Mouse (Mus musculus) left cerebral cortex, adult 9 months (tissue): ENCODE measurements around the gene Olfr616.
"Not testable (repeated sequence)": the region's sequence is repeated elsewhere in the genome, so short reads cannot be mapped to it uniquely, and the experiment has no call there.

Experiments
- DNase-seq, 2 experiments: peaks; one replicate each; pipeline ENCODE4 v3.0.0; 2022; ENCODE audit warnings: low spot score in 2 of 2

Olfr616 gene

DNA sequence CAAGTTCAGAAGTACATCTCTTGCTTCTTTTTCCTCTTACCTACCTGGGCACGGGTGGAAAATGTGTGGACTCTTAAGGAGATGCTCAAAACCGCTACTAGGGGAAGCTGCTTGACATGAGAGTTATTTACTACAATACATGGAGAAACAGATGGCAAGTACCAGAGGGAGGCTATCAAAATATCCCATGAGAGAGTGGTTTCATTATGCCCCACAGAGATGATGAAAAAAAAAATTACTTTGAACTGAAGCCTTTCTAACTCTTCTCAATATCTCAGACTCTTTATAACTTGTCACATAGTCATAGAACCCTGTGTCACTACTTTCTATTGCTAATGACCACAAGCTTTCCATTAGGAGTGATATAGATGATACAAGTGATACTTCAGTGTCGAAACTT, at the start of gene Olfr616:
Gene Olfr616, minus strand, starts transcription at position 101 of the 400 bp plus-strand sequence.
- no peak for DNase-seq

DNA sequence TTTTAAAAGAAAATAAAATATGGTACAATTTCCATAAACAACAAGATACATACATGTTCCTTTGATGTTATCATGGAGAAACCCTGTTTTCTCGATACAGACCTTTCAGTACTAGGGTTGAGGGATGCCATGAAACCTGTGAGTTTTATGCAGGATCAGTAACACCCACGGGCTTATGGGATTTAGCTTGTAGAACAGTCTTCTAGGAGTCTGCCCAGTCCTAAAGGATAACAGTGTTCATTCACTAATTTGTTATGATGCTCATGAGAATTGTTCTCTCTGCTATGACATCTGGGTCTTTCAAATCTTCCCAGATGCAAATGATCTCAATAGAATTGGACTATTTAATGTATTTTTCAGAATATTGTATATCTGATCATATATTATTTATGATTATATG, 43.5 kb upstream of the Olfr616 start, which contains the start of gene Olfr620:
Gene Olfr620, minus strand, starts transcription at position 101 of the 400 bp plus-strand sequence.
- DNase-seq = no peak

DNA sequence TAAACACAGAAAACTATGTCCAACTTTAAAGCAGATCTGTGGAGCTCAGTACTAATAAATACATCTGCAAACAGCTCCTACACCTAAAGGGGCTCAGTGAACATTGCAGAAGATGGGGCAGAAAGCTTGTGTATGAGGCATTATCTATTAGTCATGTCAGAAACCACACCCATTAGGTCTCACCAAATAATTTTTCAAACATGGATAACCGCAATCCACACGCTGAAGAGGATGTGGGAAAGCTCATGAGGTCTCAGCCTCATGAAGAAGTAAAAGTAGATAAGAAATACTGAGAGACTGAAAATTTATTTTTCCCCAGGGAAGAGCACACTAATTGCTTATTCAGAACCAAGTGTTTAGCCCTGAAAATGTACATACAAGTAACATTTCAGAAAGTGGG, 38.5 kb upstream of the Olfr616 start:
- no peak for DNase-seq

DNA sequence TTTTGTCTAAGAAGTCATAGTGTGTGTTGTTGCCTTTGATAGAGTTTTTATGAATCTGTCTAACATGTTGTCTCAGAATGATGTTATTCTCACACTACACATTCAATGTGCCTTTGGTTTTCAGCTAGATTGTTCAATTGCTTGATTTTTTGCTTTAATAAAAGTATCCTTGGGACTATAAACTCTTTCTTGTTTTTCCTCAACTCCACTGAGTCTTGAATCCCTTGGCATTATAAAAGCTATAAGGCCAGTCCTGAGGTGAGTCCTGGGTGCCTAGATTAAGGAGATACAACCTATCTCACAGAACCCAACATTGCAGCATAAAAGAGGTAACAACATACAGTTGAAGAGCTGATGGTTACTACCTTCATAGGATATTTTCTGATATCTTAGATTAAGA, 31.3 kb upstream of the Olfr616 start, which contains the start of gene Olfr619:
Gene Olfr619, plus strand, starts transcription at position 301 of the 400 bp plus-strand sequence.
- no peak for DNase-seq

DNA sequence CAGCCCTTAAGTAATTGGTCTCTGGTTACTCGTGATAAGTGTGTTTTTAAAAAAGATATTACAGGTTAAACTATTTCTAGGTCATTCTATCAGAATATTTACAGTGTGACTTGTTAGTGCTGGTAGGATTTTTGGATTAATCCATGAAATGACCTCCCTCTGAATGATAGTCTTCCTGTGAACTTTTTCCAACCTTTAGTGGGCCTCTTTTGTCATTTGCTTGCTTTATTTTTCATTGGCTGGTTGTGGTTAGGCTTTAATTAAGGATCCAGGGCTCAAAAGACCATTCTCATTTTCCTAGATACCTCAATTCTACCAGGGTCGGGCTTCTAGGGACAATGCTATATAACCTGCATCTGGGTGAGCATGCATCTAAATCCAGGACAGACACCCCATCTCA, 20.9 kb upstream of the Olfr616 start, which contains the start of gene Olfr618:
Gene Olfr618, plus strand, starts transcription at position 301 of the 400 bp plus-strand sequence.
- DNase-seq = no peak

DNA sequence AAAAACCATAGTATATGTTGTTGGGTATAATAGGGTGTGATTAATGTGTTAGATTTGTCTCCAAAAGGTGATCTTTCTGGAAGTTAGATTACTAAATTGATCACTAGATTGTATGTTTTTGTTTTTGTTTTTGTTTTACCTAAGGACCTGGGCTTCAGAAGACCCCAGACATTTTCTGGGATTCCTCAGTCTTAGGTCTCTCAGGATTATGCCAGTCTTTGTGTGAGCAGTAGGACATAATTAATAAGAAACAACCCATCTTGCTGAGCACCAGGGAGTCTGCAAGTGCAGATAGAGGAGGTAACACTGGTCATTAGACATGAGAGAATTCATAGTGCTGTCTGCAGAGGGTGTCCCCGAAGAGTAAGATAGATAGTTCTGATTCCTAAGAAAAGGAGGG, 3.8 kb upstream of the Olfr616 start, which contains the start of gene Olfr617:
Gene Olfr617, plus strand, starts transcription at position 301 of the 400 bp plus-strand sequence.
- no peak for DNase-seq

DNA sequence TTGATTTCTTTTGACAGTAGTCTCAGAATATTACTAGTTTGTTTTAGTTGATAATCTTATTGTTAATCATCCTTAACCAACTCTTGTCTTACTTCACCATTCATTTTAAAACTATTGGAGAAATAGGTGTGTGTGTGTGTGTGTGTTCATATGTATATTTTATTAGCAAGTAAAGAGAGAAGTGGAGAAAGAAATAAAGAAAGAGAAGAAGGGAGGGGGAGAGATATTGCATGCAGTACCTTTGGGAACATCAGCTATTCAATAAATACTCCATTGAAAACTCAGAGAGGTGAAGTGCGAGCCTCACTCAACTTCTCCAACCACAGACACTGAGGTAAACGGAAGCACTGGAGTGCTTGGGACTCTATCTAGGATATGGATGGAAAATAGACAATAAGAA, 13.2 kb downstream of the Olfr616 start, which contains the start of gene Olfr615:
Gene Olfr615, plus strand, starts transcription at position 301 of the 400 bp plus-strand sequence.
- no peak for DNase-seq

DNA sequence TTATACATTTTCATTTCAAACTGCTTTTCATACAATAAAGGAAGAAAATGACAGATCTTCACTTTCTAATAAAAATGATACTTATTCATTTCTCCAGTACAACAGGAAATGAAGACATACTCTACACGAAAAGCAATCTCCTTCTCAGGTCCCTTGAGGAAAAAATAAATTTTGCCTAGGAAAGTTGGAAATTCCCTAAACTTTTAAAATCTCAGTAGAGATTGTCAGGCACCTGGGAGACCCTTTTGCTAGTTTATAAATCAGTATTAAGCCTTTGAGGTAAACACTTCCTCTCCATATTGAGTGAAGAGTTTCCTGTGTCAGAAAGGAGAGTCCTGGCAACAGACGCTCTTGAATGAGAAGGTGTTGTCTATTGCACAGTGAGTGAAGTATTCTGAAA, 21.2 kb downstream of the Olfr616 start, which contains the start of gene Olfr613:
Gene Olfr613, plus strand, starts transcription at position 301 of the 400 bp plus-strand sequence.
- DNase-seq = no peak

DNA sequence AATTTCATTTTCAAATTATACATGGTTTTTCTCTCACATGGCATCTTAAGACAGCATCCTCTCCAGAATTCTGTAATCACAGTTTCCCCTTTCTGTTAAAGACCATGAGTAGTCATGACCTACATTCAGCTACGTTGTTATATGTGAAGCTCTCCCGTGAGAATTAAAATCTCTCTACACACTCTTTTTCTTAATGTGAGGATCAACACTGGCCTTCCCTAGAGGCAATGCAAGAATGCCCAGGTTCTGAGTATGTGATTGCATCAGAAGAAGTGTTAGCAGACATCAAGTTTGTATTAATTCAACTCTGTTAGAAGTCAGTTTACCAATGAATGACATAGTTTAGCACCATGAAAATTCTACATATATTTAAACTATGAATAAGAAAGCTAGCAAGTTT, 26.3 kb downstream of the Olfr616 start, which contains the start of gene Olfr612:
Gene Olfr612, minus strand, starts transcription at position 101 of the 400 bp plus-strand sequence.
- not testable (repeated sequence) for DNase-seq

DNA sequence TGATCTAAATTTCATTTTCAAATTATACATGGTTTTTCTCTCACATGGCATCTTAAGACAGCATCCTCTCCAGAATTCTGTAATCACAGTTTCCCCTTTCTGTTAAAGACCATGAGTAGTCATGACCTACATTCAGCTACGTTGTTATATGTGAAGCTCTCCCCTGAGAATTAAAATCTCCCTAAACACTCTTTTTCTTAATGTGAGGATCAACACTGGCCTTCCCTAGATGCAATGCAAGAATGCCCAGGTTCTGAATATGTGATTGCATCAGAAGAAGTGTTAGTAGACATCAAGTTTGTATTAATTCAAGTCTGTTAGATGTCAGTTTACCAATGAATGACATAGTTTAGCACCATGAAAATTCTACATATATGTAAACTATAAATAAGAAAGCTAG, 48.2 kb downstream of the Olfr616 start, which contains the start of gene Olfr611:
Gene Olfr611, minus strand, starts transcription at position 101 of the 400 bp plus-strand sequence.
- not testable (repeated sequence) for DNase-seq
